8 mouse cellular contexts compared by ENCODE assay signal in the genomic region with DNA sequence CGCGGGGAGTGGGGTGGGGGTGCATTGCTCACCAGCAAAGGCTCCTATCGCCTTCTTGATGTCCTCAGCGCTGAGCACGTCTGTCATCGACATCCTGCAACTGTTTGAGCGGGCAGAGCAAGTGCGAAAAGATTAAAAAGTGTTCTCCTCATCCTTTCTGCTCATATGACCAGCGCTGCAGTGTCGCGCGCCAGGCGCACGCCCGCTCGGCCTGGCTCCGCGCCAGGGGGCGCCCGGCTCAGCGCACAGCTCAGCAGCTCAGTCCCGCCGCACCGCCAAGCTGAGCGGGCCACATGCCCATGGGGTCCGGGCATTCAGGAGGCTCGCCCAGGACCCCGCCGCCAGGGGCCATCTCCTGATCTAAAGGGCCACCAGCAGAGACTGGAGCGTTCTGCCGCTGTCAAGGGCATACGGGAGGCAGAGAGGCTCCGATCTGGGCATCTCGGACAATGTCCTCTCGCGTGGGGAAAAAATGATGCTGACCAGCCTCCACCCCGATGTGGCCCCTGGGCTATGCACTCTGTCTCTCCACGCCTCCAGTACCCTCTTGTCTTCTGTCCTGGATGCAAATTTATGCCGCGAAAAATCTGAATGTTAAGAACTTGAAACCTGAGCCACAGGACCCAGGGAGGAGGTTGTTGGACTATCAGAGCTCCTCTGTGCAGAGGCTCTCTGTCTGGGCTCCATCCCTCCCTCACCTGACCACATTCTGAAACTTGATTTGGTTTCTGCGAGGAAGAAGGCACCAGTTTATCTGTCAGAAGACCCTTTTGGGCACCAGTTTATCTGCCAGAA. TPM values are rescaled to one million over a fixed set of nuclear protein-coding genes. Genes with fewer than 3 reads are reported as not detected.
DNase-seq lines count a peak whose midpoint lies in the region; ATAC-seq lines count a peak whose summit lies in the region.

No protein-coding gene starts in this region.

- peak; percentile 88 for ATAC-seq in midbrain, embryonic 16.5 days

- peaks cover 2% of the 10 kb centered on the region; the same call in 1 of the 2 replicates for H3K4me1 ChIP-seq in midbrain, embryonic 16.5 days (ENCODE audit: control insufficient read depth, insufficient read depth, low read length)

- H3K27me3 ChIP-seq in midbrain, embryonic 16.5 days (ENCODE audit: control insufficient read depth, insufficient read depth, low read depth, low read length) = peaks cover 34% of the 10 kb centered on the region

- no peaks in the 10 kb centered on the region for H3K36me3 ChIP-seq in midbrain, embryonic 16.5 days (ENCODE audit: control insufficient read depth, insufficient read depth, low read length)

- peak overlapping the region; percentile 55 for H3K9ac ChIP-seq in midbrain, embryonic 16.5 days (ENCODE audit: low read depth, low read length)

- H3K27ac ChIP-seq in midbrain, embryonic 16.5 days (ENCODE audit: low read length) = no peak overlapping the region

- intact Hi-C loops in heart, postnatal 36 days (cut with DNase I) = no loop called here

- peak overlapping the region; percentile 70 for H3K4me2 ChIP-seq in midbrain, embryonic 16.5 days (ENCODE audit: low read length)

- DNase-seq in kidney, adult 18-20 months = peak; percentile 30
- no peak for DNase-seq in kidney, adult 9 months
- DNase-seq in ZHBTc4 (ENCODE audit: low read depth, low spot score) = peak; percentile 65
- DNase-seq in embryo, embryonic 11 days = peak; percentile 72
- DNase-seq in heart, postnatal 36 days = peak; percentile 19 to 31
- DNase-seq in layer of hippocampus, postnatal 36 days = peak; percentile 39 to 43
- DNase-seq in thymus, postnatal 25 days = peak; percentile 14

- peak overlapping the region; percentile 36 for H3K4me3 ChIP-seq in midbrain, embryonic 16.5 days (ENCODE audit: low read depth, low read length)

- H3K9me3 ChIP-seq in midbrain, embryonic 16.5 days (replicated peaks; ENCODE audit: control insufficient read depth, low read length, poor library complexity, severe bottlenecking) = no peaks in the 10 kb centered on the region

- WGBS in midbrain, embryonic 16.5 days = under 1% methylated on average over 41 of the region's 41 CpGs

RNA-seq across cellular contexts. Expression of gene Pvalb, which starts 1.9 kb away (rescaled TPM):
- under 1 TPM; 0.42 to 0.57 TPM for total RNA-seq in heart, postnatal 36 days (2021)
- total RNA-seq in layer of hippocampus, postnatal 36 days (2021) = 10 to 100 TPM; 52.0 to 62.7 TPM
- polyA plus RNA-seq in midbrain, embryonic 16.5 days (2015; fragmentation: Nextera tagmentation; extraction: Ambion mirVana) = 1.3 and 1.8 TPM in 2 replicates

RNA-seq across cellular contexts. Expression of gene Ift27, which starts 30.3 kb away (rescaled TPM):
- total RNA-seq in heart, postnatal 36 days (2021) = 10 to 100 TPM; 11.4 to 13.4 TPM
- 10 to 100 TPM; 19.9 to 20.3 TPM for total RNA-seq in layer of hippocampus, postnatal 36 days (2021)
- polyA plus RNA-seq in midbrain, embryonic 16.5 days (2015; fragmentation: Nextera tagmentation; extraction: Ambion mirVana) = 90.0 and 104 TPM in 2 replicates

RNA-seq across cellular contexts. Expression of gene Ncf4, which starts 40.4 kb away (rescaled TPM):
- total RNA-seq in heart, postnatal 36 days (2021) = 1 to 10 TPM; 1.0 to 3.2 TPM
- 1 to 10 TPM in 1 of 2 experiments, under 1 TPM in 1; 0.58 to 1.2 TPM for total RNA-seq in layer of hippocampus, postnatal 36 days (2021)
- polyA plus RNA-seq in midbrain, embryonic 16.5 days (2015; fragmentation: Nextera tagmentation; extraction: Ambion mirVana) = 0.54 and 1.6 TPM in 2 replicates

Comparison
In these comparisons a context has a peak if more than half of its experiments do, and no peak if none do; other contexts are left out.
1. RNA of gene Pvalb, which starts 1.9 kb away (total RNA-seq): 52.0 to 62.7 TPM in layer of hippocampus, postnatal 36 days; 0.42 to 0.57 TPM in heart, postnatal 36 days; every median in the first group is over 10 times any median in the second.